Mouse (Mus musculus) G1E (cell line): ENCODE measurements around the gene Ssh1.

ENCODE experiments used
- CTCF ChIP-seq: IDR thresholded peaks from 2 replicates; pipeline ENCODE4 v1.5.1; 2012; ENCODE audit warnings: low read depth, low read length, inconsistent platforms, mixed read lengths
- POLR2AphosphoS5 ChIP-seq: IDR thresholded peaks from 2 replicates; pipeline ENCODE4 v1.6.1; 2012; ENCODE audit warnings: low read depth, low read length, inconsistent platforms; ENCODE audit not compliant: insufficient replicate concordance

GRCm38 (mm10) chr5:113952519-113952918 lies 41.2 kb downstream of the Ssh1 start:
- no peak for TF ChIP-seq CTCF
- TF ChIP-seq POLR2AphosphoS5, result no peak
